ENCODE assay signal across 8 mouse cellular contexts in the genomic region with DNA sequence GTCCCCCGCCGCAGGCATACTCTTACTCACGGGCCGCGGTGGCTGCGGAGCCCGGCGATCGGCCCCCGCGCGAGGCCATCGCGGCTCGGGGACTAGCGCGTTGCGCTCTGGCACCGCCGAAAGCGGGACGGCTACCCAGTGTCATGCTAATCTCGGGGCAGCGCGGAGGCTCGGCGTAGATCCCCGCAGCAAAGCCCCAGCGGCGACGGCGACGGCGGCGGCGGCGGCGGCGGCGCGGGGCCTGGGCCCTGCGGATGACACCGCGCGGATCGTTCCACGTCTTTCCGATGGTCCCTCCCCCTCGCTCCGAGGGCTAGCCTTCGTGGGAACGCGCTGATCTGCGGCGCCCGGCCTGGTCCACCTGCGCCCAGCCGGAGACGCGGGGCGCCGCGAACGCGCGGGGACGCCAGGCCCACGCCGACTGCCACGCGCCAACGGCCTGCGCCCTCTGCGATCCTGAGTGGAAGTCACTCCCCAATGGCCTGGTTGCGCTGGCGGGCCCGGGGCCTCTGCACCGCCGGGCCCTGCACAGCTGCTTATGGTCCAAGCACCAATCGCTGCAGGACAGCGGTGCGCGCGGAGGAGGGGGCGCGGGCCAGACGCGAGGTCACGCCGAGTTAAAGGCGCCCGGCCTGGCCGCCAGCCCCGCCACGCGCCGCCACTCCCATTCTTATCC.
DNase-seq lines count a peak whose midpoint lies in the region; ATAC-seq and TF ChIP-seq lines count a peak whose summit lies in the region.

No protein-coding gene starts in this region.

- TF ChIP-seq CTCF in lung, postnatal 0 days (IDR thresholded peaks at IDR 0.05), result no peak

- DNase-seq in adrenal gland, adult 18-20 months (ENCODE audit: low spot score in 2 of 2), result peak; percentile 60 to 73
- DNase-seq in cerebellum, postnatal 25 days, result peak; percentile 82 to 83
- peak; percentile 43 to 49 for DNase-seq in frontal cortex, postnatal 25 days (ENCODE audit: low spot score in 2 of 2)
- peak; percentile 87 for DNase-seq in hindbrain, embryonic 11.5 days (ENCODE audit: low spot score)
- DNase-seq in layer of hippocampus, postnatal 14 days (ENCODE audit: low spot score in 2 of 2), result peak; percentile 62 to 73
- DNase-seq in lung, postnatal 0 days (ENCODE audit: low spot score), result peak; percentile 57
- peak; percentile 75 for DNase-seq in right cerebral cortex, adult 18-20 months

- peak overlapping the region; percentile 83 for H3K4me2 ChIP-seq in hindbrain, embryonic 11.5 days (replicated peaks; ENCODE audit: low read depth, low read length)
- peak overlapping the region; percentile 99 for H3K4me2 ChIP-seq in lung, postnatal 0 days (replicated peaks; ENCODE audit: low read depth, low read length)

- 0 out of 2 replicates have a peak, but pooled peaks cover 2% of the 10 kb centered on the region for H3K4me1 ChIP-seq in hindbrain, embryonic 11.5 days (replicated peaks; ENCODE audit: control insufficient read depth, insufficient read depth, low read length)
- peaks cover 8% of the 10 kb centered on the region; the same call in 1 of the 2 replicates for H3K4me1 ChIP-seq in lung, postnatal 0 days (ENCODE audit: insufficient read depth, low read depth, low read length)

- no peak for TF ChIP-seq EP300 in lung, postnatal 0 days (IDR thresholded peaks at IDR 0.05)

- no peaks in the 10 kb centered on the region for H3K27me3 ChIP-seq in hindbrain, embryonic 11.5 days (ENCODE audit: control insufficient read depth, insufficient read depth, low read length)
- no peaks in the 10 kb centered on the region for H3K27me3 ChIP-seq in lung, postnatal 0 days (replicated peaks; ENCODE audit: insufficient read depth, low read length)

- peak overlapping the region; percentile 99 for H3K27ac ChIP-seq in hindbrain, embryonic 11.5 days (ENCODE audit: low read depth, low read length)
- H3K27ac ChIP-seq in lung, postnatal 0 days (ENCODE audit: low read length), result peak overlapping the region; percentile 64

- H3K36me3 ChIP-seq in hindbrain, embryonic 11.5 days (ENCODE audit: control insufficient read depth, insufficient read depth, low read length), result no peaks in the 10 kb centered on the region
- H3K36me3 ChIP-seq in lung, postnatal 0 days (ENCODE audit: insufficient read depth, low read length), result no peaks in the 10 kb centered on the region

- H3K4me3 ChIP-seq in hindbrain, embryonic 11.5 days (ENCODE audit: low read depth, low read length), result peak overlapping the region; percentile 82
- peak overlapping the region; percentile 75 for H3K4me3 ChIP-seq in lung, postnatal 0 days (ENCODE audit: low read depth, low read length)

- peak; percentile 82 for ATAC-seq in hindbrain, embryonic 11.5 days (ENCODE audit: low FRiP score)
- peak; percentile 76 for ATAC-seq in lung, postnatal 0 days
- no peak for ATAC-seq in monocyte, adult 5-6 weeks (replicated peaks; ENCODE audit: insufficient number of reproducible peaks, low FRiP score, low TSS enrichment, poor library complexity, severe bottlenecking)

- H3K9me3 ChIP-seq in hindbrain, embryonic 11.5 days (ENCODE audit: control insufficient read depth, low read length), result no peaks in the 10 kb centered on the region
- no peaks in the 10 kb centered on the region for H3K9me3 ChIP-seq in lung, postnatal 0 days (ENCODE audit: low read length)

- H3K9ac ChIP-seq in hindbrain, embryonic 11.5 days (ENCODE audit: low read depth, low read length), result peak overlapping the region; percentile 99
- H3K9ac ChIP-seq in lung, postnatal 0 days (replicated peaks; ENCODE audit: low read depth), result peak overlapping the region; percentile 59

- WGBS in hindbrain, embryonic 11.5 days, result under 1% methylated on average over 91 of the region's 97 CpGs
- WGBS in lung, postnatal 0 days, result under 1% methylated on average over 84 of the region's 97 CpGs
